Mouse (Mus musculus): Measurements from ENCODE around the gene Ifrd2. TPM values are rescaled to one million over a fixed set of nuclear protein-coding genes. Genes with fewer than 3 reads are reported as not detected.
A peak's percentile ranks its signal among the peaks of the same experiment; 100 is the strongest.

Ifrd2 gene
- polyA plus RNA-seq, 1 experiment from 2014 or later: 27.7 TPM

DNA sequence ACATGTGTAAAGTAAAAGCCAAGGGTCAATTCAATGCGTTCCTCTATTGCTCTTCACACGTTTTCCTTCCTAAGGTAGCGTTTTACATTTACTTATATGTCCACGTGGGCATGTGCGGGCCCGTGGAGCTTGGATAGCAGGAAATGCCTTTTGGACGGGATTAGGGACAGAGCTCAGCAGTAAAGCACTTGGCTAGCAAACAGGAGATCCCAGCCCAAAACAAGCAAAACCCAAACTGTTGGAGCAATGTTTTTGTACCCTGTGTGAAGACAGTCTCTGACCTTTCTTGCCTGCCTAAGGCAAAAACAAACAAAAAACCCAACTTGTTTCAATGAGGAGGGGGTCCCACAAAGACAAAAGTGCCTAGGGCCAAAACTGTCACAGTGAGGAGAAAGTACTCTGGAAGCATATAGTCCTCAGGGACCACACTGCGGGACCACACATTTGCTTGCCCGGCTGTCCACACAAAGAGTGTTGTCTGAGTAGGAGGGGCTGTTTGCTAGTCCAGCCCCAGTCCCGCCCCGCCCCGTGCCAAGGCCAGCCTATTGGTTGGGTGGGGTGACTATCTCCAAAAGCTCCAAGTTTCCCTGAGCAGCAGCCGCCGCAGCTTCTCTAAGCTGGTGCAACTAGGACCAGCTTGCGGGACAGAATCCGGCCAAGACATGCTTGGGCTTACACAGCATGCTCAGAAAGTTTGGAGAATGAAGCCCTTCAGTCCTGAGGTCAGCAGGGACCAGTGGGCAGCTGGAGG lies 10.9 kb upstream of the Ifrd2 start, which contains the start of gene Hyal1:
Gene Hyal1, plus strand, starts transcription at position 571 of the 751 bp plus-strand sequence.
- peak within 1 kb of the TSS; percentile 57 for H3K9ac ChIP-seq (ENCODE audit: low read depth, low read length)
- 28% methylated on average over 16 of the region's 16 CpGs for WGBS
- ATAC-seq (ENCODE audit: low FRiP score): peak; percentile 68

GRCm38 (mm10) chr9:107577871-107578270 lies 9.6 kb upstream of the Ifrd2 start:
- WGBS: 96% methylated on average over 10 of the region's 10 CpGs

More for the DNA sequence above, 10.9 kb upstream of the Ifrd2 start, which contains the start of gene Hyal1:
- Histone ChIP-seq H3K27me3 (ENCODE audit: control insufficient read depth, insufficient read depth, low read length) (no peaks in the 10 kb centered on the region), H3K36me3 (ENCODE audit: control insufficient read depth, insufficient read depth, low read length) (peaks cover 21% of the 10 kb centered on the region), H3K9me3 (ENCODE audit: control insufficient read depth, low read length) (no peaks in the 10 kb centered on the region), H3K4me3 (ENCODE audit: low read depth, low read length) (peak within 1 kb of the TSS; percentile 17), H3K27ac (ENCODE audit: low read depth, low read length) (0 out of 2 replicates have a peak within 1 kb of the TSS, but pooled peaks have one; percentile 10), H3K4me1 (replicated peaks; ENCODE audit: control insufficient read depth, insufficient read depth, low read length) (peaks cover 5% of the 10 kb centered on the region), H3K4me2 (replicated peaks; ENCODE audit: low read depth, low read length) (peak within 1 kb of the TSS; percentile 45)
- peak; percentile 81 for DNase-seq (ENCODE audit: low spot score)

GRCm38 (mm10) chr9:107578587-107578986 lies 8.9 kb upstream of the Ifrd2 start, which contains the start of gene Naa80:
Gene Naa80, plus strand, starts transcription at chr9:107578887.
- Histone ChIP-seq H3K4me1 (replicated peaks; ENCODE audit: control insufficient read depth, insufficient read depth, low read length) (peaks cover 7% of the 10 kb centered on the region), H3K27ac (ENCODE audit: low read depth, low read length) (no peak within 1 kb of the TSS), H3K9ac (ENCODE audit: low read depth, low read length) (no peak within 1 kb of the TSS), H3K4me3 (ENCODE audit: low read depth, low read length) (no peak within 1 kb of the TSS), H3K27me3 (ENCODE audit: control insufficient read depth, insufficient read depth, low read length) (no peaks in the 10 kb centered on the region), H3K36me3 (ENCODE audit: control insufficient read depth, insufficient read depth, low read length) (peaks cover 7% of the 10 kb centered on the region; the same call in 1 of the 2 replicates), H3K9me3 (ENCODE audit: control insufficient read depth, low read length) (no peaks in the 10 kb centered on the region), H3K4me2 (replicated peaks; ENCODE audit: low read depth, low read length) (no peak within 1 kb of the TSS; the same call in 1 of the 2 replicates)
- DNase-seq (ENCODE audit: low spot score) (no peak), ATAC-seq (ENCODE audit: low FRiP score) (no peak)
- 86% methylated on average over 3 of the region's 3 CpGs for WGBS

More at GRCm38 (mm10) chr9:107577871-107578270, 9.6 kb upstream of the Ifrd2 start:
- H3K27ac ChIP-seq (ENCODE audit: low read depth, low read length): no peak overlapping the region
- H3K27me3 ChIP-seq (ENCODE audit: control insufficient read depth, insufficient read depth, low read length): no peaks in the 10 kb centered on the region
- peaks cover 7% of the 10 kb centered on the region for H3K4me1 ChIP-seq (replicated peaks; ENCODE audit: control insufficient read depth, insufficient read depth, low read length)
- H3K9me3 ChIP-seq (ENCODE audit: control insufficient read depth, low read length): no peaks in the 10 kb centered on the region
- no peak overlapping the region; the same call in 1 of the 2 replicates for H3K4me2 ChIP-seq (replicated peaks; ENCODE audit: low read depth, low read length)
- no peak overlapping the region for H3K4me3 ChIP-seq (ENCODE audit: low read depth, low read length)
- ATAC-seq (ENCODE audit: low FRiP score) (no peak), DNase-seq (ENCODE audit: low spot score) (no peak)
- no peak overlapping the region for H3K9ac ChIP-seq (ENCODE audit: low read depth, low read length)
- H3K36me3 ChIP-seq (ENCODE audit: control insufficient read depth, insufficient read depth, low read length): peaks cover 11% of the 10 kb centered on the region; the same call in 1 of the 2 replicates

DNA sequence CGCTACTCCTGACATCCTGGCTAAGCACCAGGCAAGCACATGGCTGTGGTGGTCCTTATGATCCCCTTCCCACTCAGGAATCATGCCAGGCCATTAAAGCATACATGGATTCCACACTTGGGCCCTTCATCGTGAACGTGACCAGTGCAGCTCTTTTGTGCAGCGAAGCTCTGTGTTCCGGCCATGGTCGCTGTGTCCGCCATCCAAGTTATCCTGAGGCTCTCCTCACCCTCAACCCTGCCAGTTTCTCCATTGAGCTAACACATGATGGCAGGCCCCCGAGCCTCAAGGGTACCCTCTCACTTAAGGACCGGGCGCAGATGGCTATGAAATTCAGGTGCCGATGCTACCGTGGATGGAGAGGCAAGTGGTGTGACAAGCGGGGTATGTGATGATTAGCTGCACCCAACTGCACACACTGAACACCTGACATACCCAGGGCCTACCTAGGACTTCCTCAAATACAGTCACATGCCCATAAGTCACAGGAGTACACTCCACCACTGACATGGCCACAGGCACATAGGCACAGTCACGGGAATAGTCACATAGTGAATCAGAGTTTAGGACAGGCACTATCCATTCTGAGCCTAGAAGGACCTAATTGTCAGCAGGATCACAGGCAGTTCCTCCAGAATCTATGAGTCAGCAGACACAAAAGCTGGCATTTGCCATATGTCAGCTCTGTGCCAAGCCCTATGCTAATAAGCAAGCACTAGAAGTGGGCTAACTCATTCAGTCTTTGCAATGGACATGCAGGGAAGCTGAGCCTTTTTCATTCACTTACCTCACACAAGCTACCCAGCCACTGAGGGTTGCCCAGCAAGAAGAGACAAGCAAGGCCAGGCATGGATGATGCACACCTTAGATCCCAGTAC lies 8.2 kb upstream of the Ifrd2 start:
- Histone ChIP-seq H3K4me2 (replicated peaks; ENCODE audit: low read depth, low read length) (no peak overlapping the region), H3K4me1 (replicated peaks; ENCODE audit: control insufficient read depth, insufficient read depth, low read length) (peaks cover 7% of the 10 kb centered on the region)
- WGBS: 96% methylated on average over 14 of the region's 14 CpGs

GRCm38 (mm10) chr9:107580501-107581317 lies 6.7 kb upstream of the Ifrd2 start, which contains the start of gene Hyal3:
Gene Hyal3, plus strand, starts transcription at chr9:107580818.
- WGBS: 1% methylated on average over 32 of the region's 32 CpGs
- Histone ChIP-seq H3K4me2 (replicated peaks; ENCODE audit: low read depth, low read length) (peak within 1 kb of the TSS; percentile 71), H3K9me3 (ENCODE audit: control insufficient read depth, low read length) (no peaks in the 10 kb centered on the region), H3K4me3 (ENCODE audit: low read depth, low read length) (peak within 1 kb of the TSS; percentile 58), H3K36me3 (ENCODE audit: control insufficient read depth, insufficient read depth, low read length) (no peaks in the 10 kb centered on the region), H3K27me3 (ENCODE audit: control insufficient read depth, insufficient read depth, low read length) (no peaks in the 10 kb centered on the region), H3K9ac (ENCODE audit: low read depth, low read length) (peak within 1 kb of the TSS; percentile 84), H3K4me1 (replicated peaks; ENCODE audit: control insufficient read depth, insufficient read depth, low read length) (peaks cover 7% of the 10 kb centered on the region), H3K27ac (ENCODE audit: low read depth, low read length) (peak within 1 kb of the TSS; percentile 47)
- DNase-seq (ENCODE audit: low spot score): peak; percentile 81
- peak; percentile 66 for ATAC-seq (ENCODE audit: low FRiP score)

More for the DNA sequence above, 8.2 kb upstream of the Ifrd2 start:
- H3K27me3 ChIP-seq (ENCODE audit: control insufficient read depth, insufficient read depth, low read length): no peaks in the 10 kb centered on the region
- ATAC-seq (ENCODE audit: low FRiP score): no peak
- H3K27ac ChIP-seq (ENCODE audit: low read depth, low read length): no peak overlapping the region
- no peaks in the 10 kb centered on the region for H3K9me3 ChIP-seq (ENCODE audit: control insufficient read depth, low read length)
- DNase-seq (ENCODE audit: low spot score): no peak
- no peak overlapping the region for H3K9ac ChIP-seq (ENCODE audit: low read depth, low read length)
- H3K4me3 ChIP-seq (ENCODE audit: low read depth, low read length): no peak overlapping the region
- peaks cover 4% of the 10 kb centered on the region; the same call in 1 of the 2 replicates for H3K36me3 ChIP-seq (ENCODE audit: control insufficient read depth, insufficient read depth, low read length)

DNA sequence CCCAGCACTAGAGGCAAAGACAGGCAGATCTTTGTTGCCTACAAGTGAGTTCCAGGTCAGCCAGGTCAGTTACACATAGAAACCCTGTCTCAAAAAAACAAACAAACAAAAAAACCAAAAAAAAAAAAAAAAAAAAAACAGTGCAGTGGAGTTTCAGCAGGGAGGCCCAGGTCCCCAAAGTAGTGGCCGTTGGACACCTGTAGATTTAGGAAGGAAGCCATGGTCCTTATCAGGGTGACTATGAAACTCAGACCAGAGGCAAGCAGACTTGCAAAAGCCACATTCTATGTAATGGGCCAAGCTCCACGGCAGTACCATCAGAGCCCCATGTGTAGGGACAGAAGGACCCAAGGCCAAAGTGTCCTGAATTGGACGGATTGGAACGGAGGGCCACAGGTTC lies 5.9 kb upstream of the Ifrd2 start:
- peaks cover 7% of the 10 kb centered on the region for H3K4me1 ChIP-seq (replicated peaks; ENCODE audit: control insufficient read depth, insufficient read depth, low read length)
- no peak for ATAC-seq (ENCODE audit: low FRiP score)

DNA sequence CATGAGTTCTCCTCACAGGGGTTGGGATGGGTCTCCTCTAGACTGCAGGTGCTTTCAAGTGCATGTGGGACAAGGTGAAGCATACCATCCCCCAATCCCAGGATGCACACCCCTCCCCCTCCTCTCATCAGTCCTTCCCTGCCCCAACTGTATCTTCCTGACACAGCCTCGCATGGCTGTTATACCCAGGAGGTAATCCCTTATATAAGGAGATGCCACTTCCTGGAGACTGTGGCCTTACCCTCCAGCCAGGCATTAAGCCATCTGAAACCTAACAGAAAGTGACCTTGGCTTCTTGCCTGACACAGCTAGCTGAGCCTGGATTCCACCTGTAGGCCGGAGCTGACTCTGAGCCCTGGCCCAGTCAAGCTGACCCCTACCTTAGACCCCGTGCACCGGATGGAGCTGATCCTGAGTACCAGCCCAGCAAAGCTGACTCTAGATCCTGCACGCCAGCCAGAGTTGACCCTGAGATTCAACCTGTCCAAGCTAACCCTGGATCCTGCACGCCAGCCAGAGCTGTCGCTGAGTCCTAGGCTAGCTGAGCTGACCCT lies 4.9 kb upstream of the Ifrd2 start:
- peaks cover 7% of the 10 kb centered on the region for H3K4me1 ChIP-seq (replicated peaks; ENCODE audit: control insufficient read depth, insufficient read depth, low read length)
- WGBS: 92% methylated on average over 7 of the region's 7 CpGs

More for the DNA sequence above, 5.9 kb upstream of the Ifrd2 start:
- Histone ChIP-seq H3K27me3 (ENCODE audit: control insufficient read depth, insufficient read depth, low read length) (no peaks in the 10 kb centered on the region), H3K4me3 (ENCODE audit: low read depth, low read length) (peak overlapping the region; percentile 58), H3K9ac (ENCODE audit: low read depth, low read length) (no peak overlapping the region), H3K27ac (ENCODE audit: low read depth, low read length) (no peak overlapping the region), H3K36me3 (ENCODE audit: control insufficient read depth, insufficient read depth, low read length) (no peaks in the 10 kb centered on the region), H3K4me2 (replicated peaks; ENCODE audit: low read depth, low read length) (peak overlapping the region; percentile 71), H3K9me3 (ENCODE audit: control insufficient read depth, low read length) (no peaks in the 10 kb centered on the region)
- no peak for DNase-seq (ENCODE audit: low spot score)
- 76% methylated on average over 4 of the region's 4 CpGs for WGBS

More for the DNA sequence above, 4.9 kb upstream of the Ifrd2 start:
- H3K27me3 ChIP-seq (ENCODE audit: control insufficient read depth, insufficient read depth, low read length): no peaks in the 10 kb centered on the region
- H3K4me3 ChIP-seq (ENCODE audit: low read depth, low read length): no peak overlapping the region
- DNase-seq (ENCODE audit: low spot score) (no peak), ATAC-seq (ENCODE audit: low FRiP score) (no peak)
- no peak overlapping the region for H3K27ac ChIP-seq (ENCODE audit: low read depth, low read length)
- H3K9ac ChIP-seq (ENCODE audit: low read depth, low read length): no peak overlapping the region
- H3K4me2 ChIP-seq (replicated peaks; ENCODE audit: low read depth, low read length): no peak overlapping the region; the same call in 1 of the 2 replicates
- no peaks in the 10 kb centered on the region for H3K9me3 ChIP-seq (ENCODE audit: control insufficient read depth, low read length)
- no peaks in the 10 kb centered on the region for H3K36me3 ChIP-seq (ENCODE audit: control insufficient read depth, insufficient read depth, low read length)
